Mouse (Mus musculus): ENCODE data around the gene Dhrs3.

DNA sequence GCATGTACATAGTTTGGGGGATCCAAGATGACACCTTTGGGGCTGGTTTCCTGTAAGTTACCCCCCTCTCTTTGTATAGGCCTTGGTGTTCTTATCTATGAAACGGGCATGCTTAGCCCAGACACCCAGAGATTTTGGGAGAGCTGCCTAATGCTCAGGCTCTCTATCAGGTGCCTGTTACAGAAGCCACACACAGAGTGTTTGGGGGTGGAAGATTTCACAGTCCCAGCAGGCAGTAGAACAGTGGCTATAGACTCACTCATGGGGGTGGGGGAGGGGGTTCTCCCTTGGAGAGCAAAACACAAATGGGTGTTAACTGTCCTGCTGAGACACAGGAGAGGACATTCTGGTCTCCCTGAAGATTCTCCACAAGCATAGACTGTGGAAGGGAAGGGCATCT is 10.5 kb downstream of the Dhrs3 start:
- TF ChIP-seq CTCF (IDR thresholded peaks at IDR 0.05; ENCODE audit: control insufficient read depth, insufficient read depth, low read length) = no peak
- TF ChIP-seq POLR2A (IDR thresholded peaks at IDR 0.05; ENCODE audit: borderline replicate concordance, control insufficient read depth, low read depth, low read length) = no peak

All from bone marrow, adult 2 months (tissue).